Mouse (Mus musculus) skeletal muscle tissue, adult 2 months (tissue): ENCODE measurements around the gene Hspb1.

Experiments
- DNase-seq: peaks from one replicate; pipeline ENCODE4 v3.0.0-alpha.2; 2012; ENCODE audit warnings: low read depth, low spot score

Gene Hspb1

GRCm38 (mm10) chr5:135884641-135885040 lies 3.1 kb upstream of the Hspb1 start:
- no peak for DNase-seq

- no peak for DNase-seq
Observed at GRCm38 (mm10) chr5:135888405-135889215, 891 bp downstream of the Hspb1 start.

- DNase-seq = no peak
Observed at GRCm38 (mm10) chr5:135890323-135890722, 2.6 kb downstream of the Hspb1 start.

- no peak for DNase-seq
Observed at GRCm38 (mm10) chr5:135890920-135891319, 3.2 kb downstream of the Hspb1 start.

- DNase-seq = no peak
Observed at GRCm38 (mm10) chr5:135892589-135893351, 5.1 kb downstream of the Hspb1 start.

- DNase-seq = no peak
Observed at GRCm38 (mm10) chr5:135894958-135895357, 7.2 kb downstream of the Hspb1 start.

GRCm38 (mm10) chr5:135898028-135898427 lies 10.3 kb downstream of the Hspb1 start:
- DNase-seq = peak; percentile 71

- DNase-seq = no peak
Observed at GRCm38 (mm10) chr5:135898995-135899394, 11.3 kb downstream of the Hspb1 start.

GRCm38 (mm10) chr5:135899833-135900232 lies 12.1 kb downstream of the Hspb1 start:
- no peak for DNase-seq

- DNase-seq = no peak
Observed at GRCm38 (mm10) chr5:135900701-135901100, 13.0 kb downstream of the Hspb1 start.

- no peak for DNase-seq
Observed at GRCm38 (mm10) chr5:135901354-135902095, 13.8 kb downstream of the Hspb1 start.

GRCm38 (mm10) chr5:135903058-135903457 lies 15.3 kb downstream of the Hspb1 start:
- no peak for DNase-seq

GRCm38 (mm10) chr5:135903551-135904151 lies 15.9 kb downstream of the Hspb1 start:
- peak; percentile 89 for DNase-seq

GRCm38 (mm10) chr5:135904259-135904658 lies 16.5 kb downstream of the Hspb1 start:
- DNase-seq = no peak

GRCm38 (mm10) chr5:135905320-135906225 lies 17.9 kb downstream of the Hspb1 start:
- no peak for DNase-seq

- no peak for DNase-seq
Observed at GRCm38 (mm10) chr5:135906846-135907245, 19.1 kb downstream of the Hspb1 start.

GRCm38 (mm10) chr5:135907256-135907655 lies 19.5 kb downstream of the Hspb1 start:
- DNase-seq = peak; percentile 97

GRCm38 (mm10) chr5:135908185-135908584 lies 20.5 kb downstream of the Hspb1 start:
- DNase-seq = no peak

GRCm38 (mm10) chr5:135908989-135909388 lies 21.3 kb downstream of the Hspb1 start:
- no peak for DNase-seq

- no peak for DNase-seq
Observed at GRCm38 (mm10) chr5:135909646-135910045, 21.9 kb downstream of the Hspb1 start.

GRCm38 (mm10) chr5:135910813-135911212 lies 23.1 kb downstream of the Hspb1 start:
- DNase-seq = no peak
